Mouse (Mus musculus): ENCODE results near the gene Slit3. TPM values are rescaled to one million over a fixed set of nuclear protein-coding genes. Genes with fewer than 3 reads are reported as not detected.

The Slit3 gene
- polyA plus RNA-seq, 1 experiment from 2014 or later = 15.0 TPM

GRCm38 (mm10) chr11:35262289-35262941, 141.4 kb downstream of the Slit3 start:
- Histone ChIP-seq H3K36me3 (no peaks in the 10 kb centered on the region), H3K4me1 (peaks cover 3% of the 10 kb centered on the region; the same call in 1 of the 2 replicates), H3K4me3 (no peak overlapping the region), H3K27ac (replicated peaks) (no peak overlapping the region), H3K9me3 (replicated peaks) (peaks cover 6% of the 10 kb centered on the region; the same call in 1 of the 2 replicates), H3K27me3 (ENCODE audit: low read depth, poor library complexity, severe bottlenecking) (0 out of 2 replicates have a peak, but pooled peaks cover 2% of the 10 kb centered on the region)
- no peak for DNase-seq (ENCODE audit: low spot score)
- WGBS = 72% methylated on average over 12 of the region's 12 CpGs

DNA sequence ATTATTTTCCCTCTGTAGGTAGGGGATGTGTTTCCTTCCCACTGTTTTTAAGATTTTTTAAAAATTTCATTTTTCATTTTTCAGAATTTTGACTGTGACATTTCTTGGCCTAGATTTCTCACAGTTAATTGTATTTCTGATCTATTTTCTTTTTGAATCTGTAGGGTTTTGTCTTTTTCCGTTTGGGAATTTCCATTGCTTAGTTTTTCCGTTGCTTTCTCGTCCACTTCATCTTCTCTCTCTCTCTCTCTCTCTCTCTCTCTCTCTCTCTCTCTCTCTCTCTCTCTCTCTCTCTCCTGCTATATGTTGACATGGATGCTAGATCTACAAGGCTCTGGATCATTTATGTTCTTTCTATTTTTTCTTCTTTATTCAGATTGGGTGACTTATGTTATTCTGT, 143.7 kb downstream of the Slit3 start:
- DNase-seq (ENCODE audit: low spot score) = no peak
- peaks cover 3% of the 10 kb centered on the region; the same call in 1 of the 2 replicates for H3K4me1 ChIP-seq
- H3K27ac ChIP-seq (replicated peaks) = no peak overlapping the region
- 90% methylated on average over 3 of the region's 3 CpGs for WGBS
- peaks cover 6% of the 10 kb centered on the region; the same call in 1 of the 2 replicates for H3K9me3 ChIP-seq (replicated peaks)
- no peaks in the 10 kb centered on the region for H3K36me3 ChIP-seq
- no peaks in the 10 kb centered on the region for H3K27me3 ChIP-seq (ENCODE audit: low read depth, poor library complexity, severe bottlenecking)
- H3K4me3 ChIP-seq = no peak overlapping the region

DNA sequence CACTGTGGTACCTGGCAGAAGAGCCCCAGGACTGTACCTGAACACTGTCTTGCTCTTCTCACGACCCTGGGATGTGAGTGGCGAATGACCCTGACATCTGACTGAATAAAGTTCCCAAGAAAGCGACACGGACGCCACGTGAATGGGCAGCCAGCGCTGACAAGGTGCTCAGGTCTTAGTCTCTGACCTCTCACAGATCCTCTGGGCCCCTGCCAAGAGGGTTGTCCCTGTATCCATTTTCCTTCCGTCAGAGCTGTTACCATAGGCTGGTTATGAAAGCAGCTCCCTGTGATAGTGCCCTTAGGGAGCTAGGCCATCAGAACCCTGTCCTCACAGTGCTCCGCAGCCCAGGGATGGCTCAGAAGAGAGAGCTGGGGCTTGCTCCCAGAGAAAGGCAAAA, 149.4 kb downstream of the Slit3 start:
- H3K4me1 ChIP-seq = peaks cover 14% of the 10 kb centered on the region
- H3K27me3 ChIP-seq (ENCODE audit: low read depth, poor library complexity, severe bottlenecking) = peaks cover 8% of the 10 kb centered on the region; the same call in 1 of the 2 replicates
- no peaks in the 10 kb centered on the region for H3K9me3 ChIP-seq (replicated peaks)
- H3K27ac ChIP-seq (replicated peaks) = 0 out of 2 replicates have a peak overlapping the region, but pooled peaks have one; percentile 14
- H3K36me3 ChIP-seq = no peaks in the 10 kb centered on the region
- no peak for DNase-seq (ENCODE audit: low spot score)
- no peak overlapping the region for H3K4me3 ChIP-seq
- WGBS = 88% methylated on average over 9 of the region's 9 CpGs

DNA sequence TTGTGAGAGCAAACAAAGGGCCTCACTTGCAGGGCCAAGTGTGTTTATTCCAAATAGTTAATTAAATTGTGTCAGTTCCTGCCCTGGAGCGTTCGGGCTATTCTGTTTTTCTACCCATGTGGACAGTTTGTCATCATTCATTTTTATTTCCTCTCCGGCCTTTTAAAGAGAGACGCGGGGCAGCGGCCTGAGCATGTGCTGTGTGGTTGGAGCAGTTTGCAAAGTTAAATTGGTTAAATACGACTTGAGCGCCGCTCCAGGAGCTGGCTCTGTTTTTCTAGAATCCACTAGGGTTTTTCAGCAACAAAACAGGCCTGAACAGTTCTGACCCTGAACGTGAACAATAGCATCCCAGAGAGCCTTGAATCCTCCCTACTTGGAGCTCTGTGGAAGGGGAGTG, 152.4 kb downstream of the Slit3 start:
- H3K9me3 ChIP-seq (replicated peaks) = no peaks in the 10 kb centered on the region
- H3K4me3 ChIP-seq = no peak overlapping the region
- peaks cover 16% of the 10 kb centered on the region; the same call in 1 of the 2 replicates for H3K27me3 ChIP-seq (ENCODE audit: low read depth, poor library complexity, severe bottlenecking)
- DNase-seq (ENCODE audit: low spot score) = no peak
- WGBS = 73% methylated on average over 10 of the region's 10 CpGs
- no peaks in the 10 kb centered on the region for H3K36me3 ChIP-seq
- peaks cover 18% of the 10 kb centered on the region for H3K4me1 ChIP-seq
- H3K27ac ChIP-seq (replicated peaks) = no peak overlapping the region

DNA sequence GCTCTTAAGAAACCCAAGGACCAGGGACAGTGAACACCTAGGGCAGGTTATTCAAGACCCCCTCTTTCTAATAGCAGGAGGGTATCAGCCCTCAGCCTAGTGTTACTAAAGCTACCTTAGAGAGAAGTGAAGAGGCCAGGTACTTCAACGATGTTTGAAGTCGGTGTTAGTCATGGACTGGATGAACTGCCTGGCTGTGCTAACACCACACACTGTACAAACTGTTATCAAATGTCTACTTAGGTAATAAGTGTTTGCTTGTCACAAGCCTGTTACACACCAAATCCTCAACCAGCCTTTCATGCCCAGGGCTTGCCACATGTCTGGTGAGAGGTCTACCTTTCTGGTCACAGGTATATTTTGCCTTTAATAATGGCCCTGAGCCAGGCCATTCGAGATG, 153.0 kb downstream of the Slit3 start:
- WGBS = 90% methylated on average over 3 of the region's 3 CpGs
- no peak overlapping the region for H3K27ac ChIP-seq (replicated peaks)
- H3K36me3 ChIP-seq = no peaks in the 10 kb centered on the region
- H3K9me3 ChIP-seq (replicated peaks) = no peaks in the 10 kb centered on the region
- H3K4me3 ChIP-seq = no peak overlapping the region
- DNase-seq (ENCODE audit: low spot score) = no peak
- peaks cover 16% of the 10 kb centered on the region; the same call in 1 of the 2 replicates for H3K27me3 ChIP-seq (ENCODE audit: low read depth, poor library complexity, severe bottlenecking)
- peaks cover 18% of the 10 kb centered on the region for H3K4me1 ChIP-seq

DNA sequence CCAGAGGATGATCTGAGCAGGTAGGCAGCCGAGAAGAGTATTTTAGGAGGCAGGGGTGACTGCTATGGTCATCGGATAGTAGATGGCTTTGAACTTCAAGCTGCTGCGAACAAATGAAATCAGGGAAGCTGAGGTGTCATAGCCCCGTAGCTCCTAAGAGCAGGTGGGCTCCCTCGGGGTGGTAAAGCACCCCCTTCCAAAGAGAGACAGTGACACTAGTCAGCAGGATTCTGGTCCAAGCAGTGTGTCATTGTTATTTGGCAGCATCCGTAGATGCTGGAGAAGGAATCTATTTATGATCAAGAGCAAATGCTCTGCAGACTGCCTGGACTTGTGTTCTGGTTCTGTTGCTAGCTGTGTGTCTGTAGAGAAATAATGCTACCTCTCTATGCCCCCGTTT, 154.3 kb downstream of the Slit3 start:
- Histone ChIP-seq H3K4me3 (no peak overlapping the region), H3K36me3 (no peaks in the 10 kb centered on the region), H3K4me1 (peaks cover 18% of the 10 kb centered on the region), H3K9me3 (replicated peaks) (no peaks in the 10 kb centered on the region), H3K27ac (replicated peaks) (no peak overlapping the region), H3K27me3 (ENCODE audit: low read depth, poor library complexity, severe bottlenecking) (peaks cover 28% of the 10 kb centered on the region; the same call in 1 of the 2 replicates)
- DNase-seq (ENCODE audit: low spot score) = no peak
- 93% methylated on average over 7 of the region's 7 CpGs for WGBS

DNA sequence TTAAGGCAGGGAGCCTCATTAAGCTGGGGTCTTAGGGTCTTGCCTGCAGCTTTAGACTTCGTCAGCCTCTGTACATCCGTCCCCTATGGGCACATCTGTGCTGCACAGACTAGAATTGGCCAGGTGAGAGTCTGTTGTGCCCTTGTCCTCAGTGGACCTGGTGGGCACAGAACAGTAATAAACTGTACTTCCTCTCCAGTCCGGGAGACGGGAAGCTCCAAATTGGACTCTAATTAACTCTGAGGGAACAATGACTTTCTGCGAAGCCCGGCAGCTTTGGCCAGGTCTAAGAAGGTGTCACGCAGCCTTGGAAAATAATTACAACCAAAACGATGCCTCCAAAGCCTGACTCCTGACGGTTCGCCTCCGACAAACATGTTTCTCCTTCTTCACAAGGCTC, 155.0 kb downstream of the Slit3 start:
- peaks cover 34% of the 10 kb centered on the region for H3K27me3 ChIP-seq (ENCODE audit: low read depth, poor library complexity, severe bottlenecking)
- no peak overlapping the region for H3K4me3 ChIP-seq
- H3K4me1 ChIP-seq = peaks cover 15% of the 10 kb centered on the region
- 84% methylated on average over 11 of the region's 11 CpGs for WGBS
- DNase-seq (ENCODE audit: low spot score) = no peak
- H3K36me3 ChIP-seq = no peaks in the 10 kb centered on the region
- H3K27ac ChIP-seq (replicated peaks) = no peak overlapping the region
- H3K9me3 ChIP-seq (replicated peaks) = no peaks in the 10 kb centered on the region

- DNase-seq (ENCODE audit: low spot score) = no peak
- peaks cover 50% of the 10 kb centered on the region for H3K27me3 ChIP-seq (ENCODE audit: low read depth, poor library complexity, severe bottlenecking)
- peaks cover 22% of the 10 kb centered on the region for H3K4me1 ChIP-seq
These were observed 157.2 kb downstream of the Slit3 start for GRCm38 (mm10) chr11:35278128-35278769.

GRCm38 (mm10) chr11:35280826-35281225, 159.8 kb downstream of the Slit3 start:
- peaks cover 63% of the 10 kb centered on the region for H3K27me3 ChIP-seq (ENCODE audit: low read depth, poor library complexity, severe bottlenecking)
- peaks cover 29% of the 10 kb centered on the region for H3K4me1 ChIP-seq
- no peak overlapping the region for H3K4me3 ChIP-seq
- no peaks in the 10 kb centered on the region for H3K36me3 ChIP-seq
- H3K27ac ChIP-seq (replicated peaks) = no peak overlapping the region
- 87% methylated on average over 6 of the region's 6 CpGs for WGBS
- no peaks in the 10 kb centered on the region for H3K9me3 ChIP-seq (replicated peaks)
- DNase-seq (ENCODE audit: low spot score) = no peak

More at GRCm38 (mm10) chr11:35278128-35278769, 157.2 kb downstream of the Slit3 start:
- no peaks in the 10 kb centered on the region for H3K36me3 ChIP-seq
- H3K27ac ChIP-seq (replicated peaks) = no peak overlapping the region
- H3K4me3 ChIP-seq = no peak overlapping the region
- 83% methylated on average over 16 of the region's 16 CpGs for WGBS
- H3K9me3 ChIP-seq (replicated peaks) = no peaks in the 10 kb centered on the region

GRCm38 (mm10) chr11:35282001-35282632, 161.1 kb downstream of the Slit3 start:
- WGBS = 77% methylated on average over 5 of the region's 5 CpGs

DNA sequence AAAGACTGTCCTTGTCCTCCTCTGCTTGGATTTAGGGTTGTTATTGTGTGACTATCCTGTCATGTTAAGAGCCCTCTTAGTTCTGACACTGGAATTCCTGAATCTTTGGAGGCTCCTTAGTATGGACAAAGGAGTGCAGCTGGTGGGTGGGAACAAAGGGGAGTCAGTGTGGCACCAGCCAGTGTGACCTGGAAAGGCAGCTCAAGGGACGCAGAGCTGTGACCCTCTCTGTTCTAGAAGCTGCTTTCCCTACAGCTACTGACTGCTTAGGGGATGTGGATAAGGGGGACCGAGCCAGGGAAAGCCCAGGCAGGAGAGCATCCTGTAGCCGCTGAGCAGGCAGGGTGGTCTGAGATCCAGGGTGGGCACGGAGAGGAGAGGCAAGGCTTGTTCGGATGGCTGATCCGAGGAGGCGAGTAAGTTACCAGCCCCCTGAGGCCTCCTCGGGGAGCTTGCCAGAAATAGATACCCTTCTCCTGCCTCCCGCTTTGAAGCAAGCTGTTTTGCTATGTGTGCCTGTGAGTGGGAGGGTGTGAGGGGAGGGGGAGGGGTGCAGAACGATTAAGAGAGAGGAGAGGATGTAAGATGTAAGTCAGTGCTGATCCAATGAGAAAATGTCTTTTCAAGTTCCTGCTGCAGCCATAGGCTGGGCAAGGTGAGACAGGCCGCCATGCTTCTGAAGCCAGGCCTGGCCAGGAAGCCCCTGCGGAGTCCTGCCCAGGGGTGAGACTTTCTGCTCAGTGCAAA, 162.0 kb downstream of the Slit3 start:
- Histone ChIP-seq H3K27ac (replicated peaks) (peak overlapping the region; percentile 75), H3K27me3 (ENCODE audit: low read depth, poor library complexity, severe bottlenecking) (peaks cover 55% of the 10 kb centered on the region), H3K9me3 (replicated peaks) (no peaks in the 10 kb centered on the region), H3K36me3 (no peaks in the 10 kb centered on the region), H3K4me3 (peak overlapping the region; percentile 27), H3K4me1 (peaks cover 26% of the 10 kb centered on the region)
- 16% methylated on average over 12 of the region's 12 CpGs for WGBS
- DNase-seq (ENCODE audit: low spot score) = peak; percentile 45

More at GRCm38 (mm10) chr11:35282001-35282632, 161.1 kb downstream of the Slit3 start:
- Histone ChIP-seq H3K9me3 (replicated peaks) (no peaks in the 10 kb centered on the region), H3K27ac (replicated peaks) (peak overlapping the region; percentile 75; the same call in 1 of the 2 replicates), H3K4me1 (peaks cover 26% of the 10 kb centered on the region), H3K36me3 (no peaks in the 10 kb centered on the region), H3K4me3 (no peak overlapping the region), H3K27me3 (ENCODE audit: low read depth, poor library complexity, severe bottlenecking) (peaks cover 60% of the 10 kb centered on the region)
- DNase-seq (ENCODE audit: low spot score) = no peak

DNA sequence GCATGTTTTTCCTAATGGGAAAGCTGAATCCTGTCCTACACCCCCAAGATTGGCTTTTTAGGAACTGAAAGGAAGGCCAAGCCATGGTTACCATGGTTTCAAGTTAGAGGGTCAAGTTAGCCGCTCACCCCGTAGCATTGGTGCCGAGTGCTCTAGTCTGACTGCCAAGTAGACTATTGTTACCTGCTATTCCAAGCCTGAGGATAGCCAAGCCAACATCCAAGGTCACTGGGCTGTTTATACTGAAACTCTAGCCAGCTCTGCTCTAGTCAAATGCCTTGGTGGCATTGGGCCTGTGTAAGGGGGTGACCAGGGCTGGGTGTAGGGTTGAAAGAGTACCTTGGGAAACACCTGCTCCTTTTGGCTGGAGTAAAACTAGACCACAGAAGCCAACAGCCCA, 162.7 kb downstream of the Slit3 start:
- no peak overlapping the region for H3K4me3 ChIP-seq
- DNase-seq (ENCODE audit: low spot score) = peak; percentile 17
- H3K27ac ChIP-seq (replicated peaks) = 0 out of 2 replicates have a peak overlapping the region, but pooled peaks have one; percentile 19
- H3K27me3 ChIP-seq (ENCODE audit: low read depth, poor library complexity, severe bottlenecking) = peaks cover 57% of the 10 kb centered on the region
- no peaks in the 10 kb centered on the region for H3K36me3 ChIP-seq
- 26% methylated on average over 3 of the region's 3 CpGs for WGBS
- peaks cover 26% of the 10 kb centered on the region for H3K4me1 ChIP-seq
- no peaks in the 10 kb centered on the region for H3K9me3 ChIP-seq (replicated peaks)

All from midbrain, embryonic 10.5 days (tissue).